Mouse (Mus musculus) hindbrain, embryonic 15.5 days (tissue): ENCODE data around the gene Ppfia4. TPM values are rescaled to one million over a fixed set of nuclear protein-coding genes. Genes with fewer than 3 reads are reported as not detected.

ENCODE experiments used
- ATAC-seq: fragments of 200-750 bp; cut with Nextera tagmentation; 2 replicates; pipeline ENCODE4 v1.8.0; 2017; ENCODE audit warnings: low read depth, moderate number of reproducible peaks, moderate TSS enrichment; ENCODE audit not compliant: low FRiP score
- H3K27ac ChIP-seq: fragments of 300-500 bp; sonication (generic); replicated peaks from 2 replicates; pipeline ENCODE4 v1.5.1; 2015; ENCODE audit warnings: mild to moderate bottlenecking, inconsistent platforms
- H3K27me3 ChIP-seq: fragments of 300-500 bp; sonication (generic); 2 replicates; pipeline ENCODE4 v1.6.1; 2015; ENCODE audit warnings: control low read depth, inconsistent platforms
- H3K36me3 ChIP-seq: fragments of 300-500 bp; sonication (generic); 2 replicates; pipeline ENCODE4 v1.6.1; 2015; ENCODE audit warnings: control low read depth, inconsistent platforms
- H3K4me1 ChIP-seq: fragments of 300-500 bp; sonication (generic); replicated peaks from 2 replicates; pipeline ENCODE4 v1.6.1; 2015; ENCODE audit warnings: control low read depth, inconsistent platforms
- H3K4me2 ChIP-seq: fragments of 300-500 bp; sonication (generic); 2 replicates; pipeline ENCODE4 v1.6.1; 2015; ENCODE audit warnings: moderate library complexity, mild to moderate bottlenecking, inconsistent platforms
- H3K4me3 ChIP-seq: fragments of 300-500 bp; sonication (generic); 2 replicates; pipeline ENCODE4 v1.5.1; 2015; ENCODE audit warnings: mild to moderate bottlenecking, inconsistent platforms
- H3K9ac ChIP-seq: fragments of 300-500 bp; sonication (generic); 2 replicates; pipeline ENCODE4 v1.6.1; 2015; ENCODE audit warnings: inconsistent platforms
- H3K9me3 ChIP-seq: fragments of 300-500 bp; sonication (generic); 2 replicates; pipeline ENCODE4 v1.6.1; 2016; ENCODE audit warnings: control low read depth, inconsistent platforms
- WGBS: fragments of 180-500 bp; shearing (Covaris S2); methylation state at CpG from one replicate; pipeline ENCODE4 v1.1.7; 2015; 5-methylcytosine and 5-hydroxymethylcytosine counted together
- polyA plus RNA-seq: library from polyadenylated mRNA; unstranded; fragments of >200 nt; fragmentation: Nextera tagmentation; extraction: Ambion mirVana; gene quantifications from 2 replicates; pipeline ENCODE4 v1.2.1, GENCODE M21; 2015

Ppfia4 gene
- polyA plus RNA-seq, 1 experiment from 2014 or later = 28.7 TPM

GRCm38 (mm10) chr1:134315181-134315580, 17.5 kb downstream of the Ppfia4 start:
- WGBS = 83% methylated on average over 5 of the region's 5 CpGs
- peaks cover 14% of the 10 kb centered on the region; the same call in 1 of the 2 replicates for H3K36me3 ChIP-seq
- ATAC-seq = no peak

DNA sequence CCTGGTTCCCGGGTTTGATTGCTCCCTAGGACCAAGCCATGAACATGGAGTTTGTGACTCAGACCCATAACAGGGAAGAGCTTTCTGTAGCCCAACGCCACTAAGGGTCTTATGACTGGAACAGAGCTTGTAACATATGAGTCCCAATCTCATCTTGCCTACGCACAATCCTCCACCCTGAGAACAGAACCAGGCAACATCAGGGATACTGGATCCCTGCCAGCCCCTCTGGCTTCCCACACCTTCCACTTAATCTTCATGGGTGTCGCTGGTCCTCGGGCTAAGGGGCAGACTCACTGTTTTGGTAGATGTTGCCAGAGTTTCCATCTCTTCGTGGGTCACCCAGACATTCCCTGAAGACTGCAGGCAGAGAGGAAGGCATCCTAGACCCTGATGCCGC, 21.0 kb downstream of the Ppfia4 start:
- no peak for ATAC-seq
- no peak overlapping the region for H3K4me3 ChIP-seq
- no peak overlapping the region for H3K27ac ChIP-seq
- H3K4me1 ChIP-seq = no peaks in the 10 kb centered on the region
- peaks cover 21% of the 10 kb centered on the region; the same call in 1 of the 2 replicates for H3K36me3 ChIP-seq
- no peak overlapping the region for H3K4me2 ChIP-seq
- H3K27me3 ChIP-seq = no peaks in the 10 kb centered on the region
- WGBS = 92% methylated on average over 7 of the region's 7 CpGs
- H3K9ac ChIP-seq = no peak overlapping the region
- no peaks in the 10 kb centered on the region for H3K9me3 ChIP-seq

More at GRCm38 (mm10) chr1:134315181-134315580, 17.5 kb downstream of the Ppfia4 start:
- no peak overlapping the region for H3K4me2 ChIP-seq
- no peak overlapping the region for H3K4me3 ChIP-seq
- H3K9me3 ChIP-seq = no peaks in the 10 kb centered on the region
- no peak overlapping the region for H3K27ac ChIP-seq
- H3K9ac ChIP-seq = no peak overlapping the region
- no peaks in the 10 kb centered on the region for H3K27me3 ChIP-seq
- H3K4me1 ChIP-seq = no peaks in the 10 kb centered on the region

DNA sequence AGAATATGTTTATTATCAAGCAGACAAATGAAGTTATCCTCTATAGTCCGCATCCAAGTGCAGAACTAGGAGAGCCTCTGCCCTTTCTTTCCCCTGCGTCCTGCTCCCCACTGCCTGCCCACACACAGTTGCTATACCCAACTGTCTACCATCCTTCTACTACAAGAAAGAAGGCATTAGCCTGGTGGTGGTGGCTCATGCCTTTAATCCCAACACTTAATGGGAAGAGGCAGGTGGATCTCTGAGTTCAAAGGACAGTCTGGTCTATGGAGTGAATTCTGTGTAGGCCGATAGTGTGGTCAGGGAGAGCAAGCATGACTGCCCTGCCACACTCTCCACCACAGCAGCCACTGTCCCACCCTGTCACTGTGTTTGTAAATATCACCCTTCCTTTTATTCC, 22.0 kb downstream of the Ppfia4 start:
- no peak for ATAC-seq
- Histone ChIP-seq H3K9ac (no peak overlapping the region), H3K27ac (no peak overlapping the region), H3K4me2 (no peak overlapping the region), H3K4me1 (no peaks in the 10 kb centered on the region), H3K4me3 (no peak overlapping the region), H3K9me3 (no peaks in the 10 kb centered on the region), H3K27me3 (no peaks in the 10 kb centered on the region), H3K36me3 (peaks cover 21% of the 10 kb centered on the region; the same call in 1 of the 2 replicates)
- 99% methylated on average over 3 of the region's 3 CpGs for WGBS

DNA sequence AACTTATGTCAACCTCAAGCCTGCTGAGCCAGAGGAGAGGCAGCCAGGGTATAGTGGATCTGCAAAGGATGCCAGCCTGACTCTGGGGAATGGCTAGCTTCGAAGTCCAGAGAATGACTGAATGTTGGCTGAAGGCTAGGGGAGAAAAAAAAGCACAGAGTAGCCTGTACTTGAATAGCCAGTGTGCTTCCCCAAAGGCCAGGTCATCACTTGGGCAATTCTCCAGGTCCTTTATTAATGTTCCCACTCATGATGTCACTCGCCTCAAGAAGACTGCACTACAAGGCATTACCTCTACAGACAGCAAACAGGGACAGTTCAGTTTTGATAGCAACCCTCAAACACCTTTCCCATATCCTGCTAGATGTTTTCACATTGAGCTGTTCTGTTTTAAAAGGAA, 22.4 kb downstream of the Ppfia4 start:
- Histone ChIP-seq H3K9ac (no peak overlapping the region), H3K36me3 (peaks cover 20% of the 10 kb centered on the region; the same call in 1 of the 2 replicates)
- WGBS = 86% methylated on average over 2 of the region's 2 CpGs

DNA sequence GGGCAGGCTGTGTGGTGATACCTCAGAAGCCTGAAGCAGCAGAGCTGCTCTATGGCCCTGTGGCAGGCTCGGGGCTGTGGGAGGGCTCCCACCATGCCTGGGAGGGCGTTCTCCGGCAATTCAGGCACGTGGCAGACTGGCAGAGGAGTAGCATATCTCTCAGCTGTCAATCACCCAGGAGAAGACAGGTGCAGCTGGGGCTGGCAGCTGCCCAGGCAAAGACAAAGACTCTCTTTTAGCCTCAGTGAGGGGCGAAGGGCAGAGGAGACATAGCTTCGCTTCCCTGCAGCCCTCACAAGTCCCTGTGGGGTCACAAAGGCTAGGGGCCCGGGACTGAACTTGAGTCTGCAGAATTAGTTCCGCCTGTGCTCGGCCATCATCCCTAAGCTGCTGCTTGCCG, 25.3 kb downstream of the Ppfia4 start:
- Histone ChIP-seq H3K4me3 (no peak overlapping the region), H3K27ac (no peak overlapping the region), H3K9ac (no peak overlapping the region), H3K27me3 (no peaks in the 10 kb centered on the region), H3K4me1 (peaks cover 13% of the 10 kb centered on the region), H3K4me2 (no peak overlapping the region), H3K9me3 (no peaks in the 10 kb centered on the region), H3K36me3 (peaks cover 12% of the 10 kb centered on the region; the same call in 1 of the 2 replicates)
- 32% methylated on average over 10 of the region's 10 CpGs for WGBS
- ATAC-seq = no peak

More for the DNA sequence above, 22.4 kb downstream of the Ppfia4 start:
- H3K27ac ChIP-seq = no peak overlapping the region
- ATAC-seq = no peak
- H3K4me1 ChIP-seq = no peaks in the 10 kb centered on the region
- no peaks in the 10 kb centered on the region for H3K9me3 ChIP-seq
- H3K4me2 ChIP-seq = no peak overlapping the region
- H3K27me3 ChIP-seq = no peaks in the 10 kb centered on the region
- H3K4me3 ChIP-seq = no peak overlapping the region

- Histone ChIP-seq H3K27ac (no peak overlapping the region), H3K27me3 (peaks cover 9% of the 10 kb centered on the region), H3K4me2 (no peak overlapping the region), H3K9me3 (no peaks in the 10 kb centered on the region), H3K36me3 (peaks cover 7% of the 10 kb centered on the region; the same call in 1 of the 2 replicates), H3K9ac (no peak overlapping the region), H3K4me1 (peaks cover 16% of the 10 kb centered on the region), H3K4me3 (no peak overlapping the region)
- 94% methylated on average over 9 of the region's 9 CpGs for WGBS
- no peak for ATAC-seq
Observed at GRCm38 (mm10) chr1:134304940-134305339, 27.8 kb downstream of the Ppfia4 start.

DNA sequence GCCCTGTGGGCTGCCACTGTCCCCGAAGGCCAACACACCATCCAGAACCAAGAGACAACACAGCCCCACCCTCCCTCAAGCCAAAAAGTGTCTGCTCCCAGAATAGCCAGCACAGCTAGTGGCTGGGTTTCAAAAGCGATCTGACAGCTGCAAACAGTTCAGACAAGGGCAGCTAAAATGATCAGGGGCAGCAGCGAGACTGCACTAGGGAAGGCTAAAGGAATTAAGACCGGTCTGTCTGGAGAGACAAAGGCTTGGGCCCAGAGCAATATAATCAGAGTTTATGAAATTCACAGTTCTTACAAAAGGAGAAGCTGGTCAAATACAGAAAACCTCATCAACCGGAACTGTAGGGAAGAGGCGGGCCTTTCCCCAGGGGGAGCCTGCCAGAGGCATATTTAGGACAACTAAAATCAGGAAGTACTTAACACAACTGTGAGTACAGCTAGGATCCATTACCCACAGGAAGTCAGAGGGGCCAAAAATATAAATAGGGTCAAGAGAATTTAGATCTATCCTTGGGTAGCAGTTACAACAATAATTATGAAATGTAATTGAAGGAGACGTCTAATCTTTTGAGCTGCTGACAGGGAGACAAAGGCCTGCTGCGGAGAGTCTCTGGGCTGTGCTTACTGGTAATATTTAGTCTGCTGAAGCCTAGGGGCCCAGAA, 30.0 kb downstream of the Ppfia4 start:
- WGBS = 19% methylated on average over 8 of the region's 8 CpGs
- Histone ChIP-seq H3K27me3 (peaks cover 17% of the 10 kb centered on the region), H3K4me1 (peaks cover 25% of the 10 kb centered on the region), H3K9me3 (no peaks in the 10 kb centered on the region), H3K36me3 (peaks cover 7% of the 10 kb centered on the region; the same call in 1 of the 2 replicates), H3K4me2 (no peak overlapping the region), H3K27ac (peak overlapping the region; percentile 73), H3K9ac (no peak overlapping the region), H3K4me3 (no peak overlapping the region)
- ATAC-seq = no peak

GRCm38 (mm10) chr1:134298636-134299411, 33.9 kb downstream of the Ppfia4 start:
- no peaks in the 10 kb centered on the region for H3K9me3 ChIP-seq
- H3K4me1 ChIP-seq = peaks cover 25% of the 10 kb centered on the region
- H3K9ac ChIP-seq = peak overlapping the region; percentile 42; the same call in 1 of the 2 replicates
- peak; percentile 54; the same call in 1 of the 2 replicates for ATAC-seq
- H3K4me2 ChIP-seq = peak overlapping the region; percentile 78
- H3K27ac ChIP-seq = no peak overlapping the region
- 6% methylated on average over 45 of the region's 59 CpGs for WGBS
- H3K36me3 ChIP-seq = no peaks in the 10 kb centered on the region
- peak overlapping the region; percentile 40 for H3K4me3 ChIP-seq
- H3K27me3 ChIP-seq = peaks cover 18% of the 10 kb centered on the region

DNA sequence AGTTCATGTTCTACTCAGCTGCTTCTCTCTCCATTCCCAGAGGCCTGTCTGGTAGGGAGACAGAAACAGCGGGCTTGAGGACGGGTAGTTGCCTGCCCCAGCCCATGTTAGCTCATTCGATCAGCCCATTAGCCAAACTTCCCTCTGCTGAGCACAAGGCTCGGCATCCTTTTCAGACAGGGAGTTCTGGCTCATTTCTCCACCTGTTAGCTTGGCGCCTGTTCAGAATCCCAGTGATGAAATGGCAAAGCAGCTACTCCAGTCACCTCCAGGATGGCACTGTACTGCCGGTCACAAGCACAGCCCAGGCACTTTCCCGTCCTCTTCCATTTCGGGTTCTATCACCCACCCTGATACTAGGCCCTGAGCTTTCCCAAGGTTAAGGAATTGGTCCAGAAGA, 35.5 kb downstream of the Ppfia4 start:
- Histone ChIP-seq H3K27ac (no peak overlapping the region), H3K9ac (no peak overlapping the region), H3K9me3 (no peaks in the 10 kb centered on the region), H3K4me2 (no peak overlapping the region), H3K4me3 (no peak overlapping the region), H3K36me3 (no peaks in the 10 kb centered on the region), H3K27me3 (peaks cover 18% of the 10 kb centered on the region), H3K4me1 (peaks cover 15% of the 10 kb centered on the region)
- 80% methylated on average over 8 of the region's 8 CpGs for WGBS
- no peak for ATAC-seq

DNA sequence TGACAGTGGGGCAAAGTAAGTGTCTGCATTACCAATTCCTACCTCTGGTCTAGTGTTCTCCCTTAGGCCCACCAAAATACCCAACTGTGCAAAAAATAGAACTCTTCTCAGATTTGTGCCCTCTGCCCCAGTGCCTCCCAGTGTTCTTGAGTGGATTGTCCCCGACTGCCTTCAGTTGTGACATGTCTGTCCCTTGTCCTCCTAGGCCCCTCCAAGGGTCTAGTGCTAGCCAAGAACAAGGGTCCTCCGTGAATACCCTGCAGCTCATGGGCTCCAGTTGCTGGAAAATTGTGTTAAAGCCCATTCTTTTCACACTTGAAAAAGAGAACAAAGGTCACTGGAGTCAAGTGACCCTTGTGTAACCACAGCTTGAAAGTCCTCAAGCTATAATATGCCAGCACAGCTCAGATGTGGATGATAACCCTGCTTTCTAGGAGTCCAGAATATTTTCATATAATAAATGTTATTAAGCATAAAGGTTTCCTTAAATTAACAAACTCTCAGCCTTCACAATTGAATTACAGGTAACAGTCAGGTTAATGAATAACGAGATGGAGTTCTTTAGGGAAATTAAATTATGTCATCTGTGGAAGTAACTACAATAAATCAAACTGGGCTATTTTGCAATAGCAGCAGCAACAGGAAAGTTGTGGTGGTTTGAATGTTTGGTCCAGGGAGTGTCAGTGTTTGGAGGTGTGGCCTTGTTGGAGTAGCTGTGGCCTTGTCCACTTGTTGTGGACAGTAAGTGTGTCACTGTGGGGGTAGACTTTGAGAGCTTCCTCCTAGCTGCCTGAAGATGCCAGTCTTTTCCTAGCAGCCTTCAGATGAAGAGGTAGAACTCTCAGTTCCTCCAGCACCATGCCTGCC, 38.8 kb downstream of the Ppfia4 start:
- H3K4me2 ChIP-seq = no peak overlapping the region
- H3K36me3 ChIP-seq = no peaks in the 10 kb centered on the region
- 0 out of 2 replicates have a peak, but pooled peaks cover 5% of the 10 kb centered on the region for H3K27me3 ChIP-seq
- H3K4me3 ChIP-seq = no peak overlapping the region
- no peaks in the 10 kb centered on the region for H3K9me3 ChIP-seq
- H3K9ac ChIP-seq = no peak overlapping the region
- H3K4me1 ChIP-seq = peaks cover 19% of the 10 kb centered on the region
- ATAC-seq = no peak
- H3K27ac ChIP-seq = no peak overlapping the region
- WGBS = 57% methylated on average over 3 of the region's 3 CpGs

GRCm38 (mm10) chr1:134293276-134293675, 39.5 kb downstream of the Ppfia4 start:
- Histone ChIP-seq H3K4me1 (peaks cover 14% of the 10 kb centered on the region; the same call in 1 of the 2 replicates), H3K9ac (no peak overlapping the region), H3K36me3 (no peaks in the 10 kb centered on the region), H3K4me3 (no peak overlapping the region), H3K27ac (no peak overlapping the region), H3K9me3 (no peaks in the 10 kb centered on the region), H3K4me2 (no peak overlapping the region), H3K27me3 (0 out of 2 replicates have a peak, but pooled peaks cover 5% of the 10 kb centered on the region)
- 90% methylated on average over 7 of the region's 7 CpGs for WGBS
- no peak for ATAC-seq
